Mouse (Mus musculus) heart, embryonic 14.5 days (tissue): ENCODE data around the gene Poc1b. TPM values are rescaled to one million over a fixed set of nuclear protein-coding genes. Genes with fewer than 3 reads are reported as not detected.

Experiments used
- ATAC-seq: fragments of 200-750 bp; cut with Nextera tagmentation; 2 replicates; pipeline ENCODE4 v1.8.0; 2017; ENCODE audit warnings: low read depth, moderate TSS enrichment; ENCODE audit not compliant: insufficient number of reproducible peaks, insufficient read depth, low FRiP score
- H3K27ac ChIP-seq, 2 experiments: fragments of 200-500 bp in 1 of 2; fragments of 300-500 bp in 1 of 2; sonication (generic) in 1 of 2; replicated peaks in 1 of 2; 2 replicates each; pipeline ENCODE4 v1.5.1; 2012 to 2014; ENCODE audit warnings: low read depth in 2 of 2, low read length in 2 of 2, control low read depth in 1 of 2, mild to moderate bottlenecking in 1 of 2, mixed read lengths in 1 of 2; ENCODE audit not compliant: control insufficient read depth in 1 of 2, insufficient read depth in 1 of 2
- H3K27me3 ChIP-seq: fragments of 300-500 bp; sonication (generic); 2 replicates; pipeline ENCODE4 v1.6.1; 2014; ENCODE audit warnings: mild to moderate bottlenecking, low read length, control low read depth; ENCODE audit not compliant: control insufficient read depth, insufficient read depth
- H3K36me3 ChIP-seq: fragments of 300-500 bp; sonication (generic); 2 replicates; pipeline ENCODE4 v1.6.1; 2014; ENCODE audit warnings: mild to moderate bottlenecking, control low read depth, low read length, mixed read lengths; ENCODE audit not compliant: control insufficient read depth, insufficient read depth
- H3K4me1 ChIP-seq, 2 experiments: fragments of 200-500 bp in 1 of 2; fragments of 300-500 bp in 1 of 2; sonication (generic) in 1 of 2; 2 replicates each; pipeline ENCODE4 v1.6.1; 2012 to 2014; ENCODE audit warnings: low read length in 2 of 2, control low read depth in 1 of 2, mixed read lengths in 1 of 2; ENCODE audit not compliant: control insufficient read depth in 2 of 2, insufficient read depth in 2 of 2
- H3K4me2 ChIP-seq: fragments of 300-500 bp; sonication (generic); 2 replicates; pipeline ENCODE4 v1.6.1; 2014; ENCODE audit warnings: mild to moderate bottlenecking, low read length
- H3K4me3 ChIP-seq, 2 experiments: fragments of 200-500 bp in 1 of 2; fragments of 300-500 bp in 1 of 2; sonication (generic) in 1 of 2; 2 replicates each; pipeline ENCODE4 v1.5.1; 2012 to 2014; ENCODE audit warnings: low read length in 2 of 2, mild to moderate bottlenecking in 2 of 2, control low read depth in 1 of 2, low read depth in 1 of 2, moderate library complexity in 1 of 2; ENCODE audit not compliant: control insufficient read depth in 1 of 2, insufficient read depth in 1 of 2
- H3K9ac ChIP-seq: fragments of 300-500 bp; sonication (generic); 2 replicates; pipeline ENCODE4 v1.6.1; 2014; ENCODE audit warnings: mild to moderate bottlenecking, low read length
- H3K9me3 ChIP-seq: fragments of 300-500 bp; sonication (generic); 2 replicates; pipeline ENCODE4 v1.6.1; 2016; ENCODE audit warnings: low read length, control low read depth; ENCODE audit not compliant: control insufficient read depth
- WGBS: fragments of 180-500 bp; shearing (Covaris S2); extraction: QIAGEN DNeasy Blood & Tissue Kit; methylation state at CpG from one replicate; pipeline ENCODE4 v1.1.7; 2014; 5-methylcytosine and 5-hydroxymethylcytosine counted together
- polyA plus RNA-seq: library from polyadenylated mRNA; unstranded; fragments of >200 nt; fragmentation: Nextera tagmentation; extraction: Ambion mirVana; gene quantifications from 2 replicates; pipeline ENCODE4 v1.2.1, GENCODE M21; 2014

The Poc1b gene
- polyA plus RNA-seq, 1 experiment from 2014 or later, result 11.7 TPM

DNA sequence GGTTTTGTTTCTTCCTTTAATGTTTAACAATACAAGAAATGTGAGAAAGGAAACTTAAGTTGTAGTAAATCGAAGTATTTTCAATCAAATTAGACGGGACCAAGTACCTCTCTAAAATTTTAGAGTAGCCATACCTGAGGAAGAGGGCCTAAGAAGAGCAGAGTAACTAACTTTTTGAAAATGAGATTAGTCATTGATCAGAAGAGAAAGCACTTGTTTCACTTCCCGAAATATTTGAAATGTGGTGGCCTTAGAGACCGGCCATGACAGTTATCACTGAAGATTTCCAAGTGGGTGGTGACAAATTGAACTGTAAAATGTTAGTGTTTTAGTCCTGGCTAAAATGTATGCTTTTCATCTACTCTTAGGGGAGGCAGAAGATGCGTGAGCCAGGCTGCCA is 96.3 kb downstream of the Poc1b start:
- peak overlapping the region in 1 of 2 experiments; percentile 36; a peak in 1 of 4 replicates for H3K4me3 ChIP-seq
- WGBS, result 38% methylated on average over 5 of the region's 5 CpGs
- peak overlapping the region; percentile 80 to 86; a peak in 3 of 4 replicates for H3K27ac ChIP-seq
- peak overlapping the region; percentile 62 for H3K4me2 ChIP-seq
- H3K9ac ChIP-seq, result peak overlapping the region; percentile 70; the same call in 1 of the 2 replicates
- no peak for ATAC-seq
- H3K4me1 ChIP-seq, result peaks cover 4 to 9% of the 10 kb centered on the region in 2 experiments; a peak in 3 of 4 replicates
- H3K27me3 ChIP-seq, result no peaks in the 10 kb centered on the region
- H3K9me3 ChIP-seq, result 0 out of 2 replicates have a peak, but pooled peaks cover 2% of the 10 kb centered on the region
- H3K36me3 ChIP-seq, result no peaks in the 10 kb centered on the region

- no peaks in the 10 kb centered on the region for H3K27me3 ChIP-seq
- H3K4me3 ChIP-seq, result peak overlapping the region; percentile 36 to 45
- peak overlapping the region; percentile 62 for H3K4me2 ChIP-seq
- ATAC-seq, result peak; percentile 73
- H3K9me3 ChIP-seq, result no peaks in the 10 kb centered on the region
- peak overlapping the region; percentile 70 for H3K9ac ChIP-seq
- no peaks in the 10 kb centered on the region for H3K36me3 ChIP-seq
- peak overlapping the region; percentile 80 to 86 for H3K27ac ChIP-seq
- H3K4me1 ChIP-seq, result peaks cover 4 to 9% of the 10 kb centered on the region in 2 experiments; a peak in 3 of 4 replicates
- 1% methylated on average over 29 of the region's 29 CpGs for WGBS
These were observed 97.0 kb downstream of the Poc1b start for GRCm38 (mm10) chr10:99203577-99204487.

DNA sequence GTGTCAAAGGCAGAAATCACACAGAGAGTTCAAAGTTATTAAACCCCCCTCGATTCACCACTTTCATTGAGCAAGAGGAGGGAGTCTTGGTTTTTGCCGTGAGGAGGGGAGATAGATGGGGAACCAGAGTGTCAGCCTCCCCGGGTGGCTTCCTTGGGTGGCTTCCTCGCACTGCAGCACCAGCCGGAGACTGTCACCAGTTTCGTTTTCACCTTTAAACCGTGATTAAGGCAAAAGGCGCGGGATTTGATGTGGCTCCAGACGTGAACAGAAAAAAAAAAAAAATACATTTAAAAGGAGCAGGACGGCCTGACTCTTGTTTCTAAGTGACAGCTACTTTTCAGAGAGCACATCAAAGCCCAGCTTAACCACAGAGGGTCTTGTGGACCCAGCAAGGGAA is 97.7 kb downstream of the Poc1b start:
- Histone ChIP-seq H3K27me3 (no peaks in the 10 kb centered on the region), H3K27ac (peak overlapping the region in 1 of 2 experiments; percentile 80; a peak in 2 of 4 replicates), H3K36me3 (no peaks in the 10 kb centered on the region), H3K9me3 (no peaks in the 10 kb centered on the region), H3K9ac (peak overlapping the region; percentile 70), H3K4me1 (peaks cover 4 to 9% of the 10 kb centered on the region in 2 experiments; a peak in 3 of 4 replicates), H3K4me3 (peak overlapping the region; percentile 36 to 44), H3K4me2 (peak overlapping the region; percentile 62)
- ATAC-seq, result no peak
- WGBS, result 4% methylated on average over 11 of the region's 11 CpGs

DNA sequence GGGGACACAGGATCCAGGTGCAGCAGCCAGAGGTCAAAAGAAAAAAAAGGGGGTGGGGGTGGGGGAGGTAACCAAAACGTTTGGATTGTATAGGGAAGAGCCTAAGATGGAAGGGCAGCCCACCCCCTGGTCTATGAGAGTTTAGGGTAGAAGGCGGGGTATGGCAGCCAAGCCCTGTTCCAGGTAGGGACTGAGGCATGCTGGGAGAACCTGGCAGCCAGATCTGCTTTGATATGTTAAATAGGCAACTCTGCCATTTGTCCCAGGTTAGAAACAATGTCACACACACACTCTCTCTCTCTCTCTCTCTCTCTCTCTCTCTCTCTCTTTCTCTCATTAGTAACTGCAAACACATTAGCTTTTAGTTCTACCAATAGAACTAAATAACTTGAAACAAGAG is 100.3 kb downstream of the Poc1b start:
- Histone ChIP-seq H3K9me3 (no peaks in the 10 kb centered on the region), H3K27me3 (no peaks in the 10 kb centered on the region), H3K4me3 (no peak overlapping the region), H3K27ac (no peak overlapping the region), H3K4me1 (peaks cover 4% of the 10 kb centered on the region in 2 experiments; a peak in 3 of 4 replicates), H3K9ac (no peak overlapping the region), H3K4me2 (no peak overlapping the region), H3K36me3 (no peaks in the 10 kb centered on the region)
- 52% methylated on average over 2 of the region's 2 CpGs for WGBS
- no peak for ATAC-seq

DNA sequence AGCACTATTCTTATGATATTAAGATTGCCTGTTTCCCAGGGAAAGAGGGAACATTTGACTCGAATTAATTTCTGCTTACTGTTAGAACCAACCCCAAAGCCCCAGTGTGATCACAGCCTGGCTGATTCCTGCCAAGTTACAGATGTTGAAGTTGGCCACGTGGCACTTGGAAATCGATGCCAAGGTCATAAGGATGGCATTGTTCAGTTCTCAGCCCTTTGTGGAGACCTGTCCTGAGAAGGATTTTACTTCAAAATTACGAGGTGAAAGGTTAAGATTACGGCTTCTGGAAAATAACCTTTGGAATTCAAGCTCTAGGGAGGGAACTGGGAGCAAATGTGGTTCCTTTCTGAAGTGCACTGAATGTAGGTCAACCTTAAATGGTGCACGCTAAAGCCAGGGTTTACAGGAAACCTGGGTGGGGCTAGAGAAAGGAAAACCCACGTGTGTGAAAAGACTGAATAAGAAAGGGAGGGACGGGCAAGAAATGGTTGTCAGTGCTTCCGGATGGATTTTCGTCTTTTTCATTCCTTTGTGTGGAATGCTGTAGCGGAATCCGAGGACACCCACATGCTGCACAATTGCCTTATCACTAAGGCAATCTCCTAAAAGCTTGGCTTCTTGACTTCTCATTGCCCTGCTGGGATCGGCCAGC is 102.4 kb downstream of the Poc1b start:
- Histone ChIP-seq H3K9ac (no peak overlapping the region), H3K9me3 (no peaks in the 10 kb centered on the region), H3K27me3 (no peaks in the 10 kb centered on the region), H3K4me2 (no peak overlapping the region), H3K4me1 (0 out of 4 replicates have a peak, but pooled peaks cover 0 to under 1% of the 10 kb centered on the region in 2 experiments), H3K4me3 (no peak overlapping the region), H3K27ac (no peak overlapping the region), H3K36me3 (no peaks in the 10 kb centered on the region)
- no peak for ATAC-seq
- WGBS, result 77% methylated on average over 13 of the region's 13 CpGs

DNA sequence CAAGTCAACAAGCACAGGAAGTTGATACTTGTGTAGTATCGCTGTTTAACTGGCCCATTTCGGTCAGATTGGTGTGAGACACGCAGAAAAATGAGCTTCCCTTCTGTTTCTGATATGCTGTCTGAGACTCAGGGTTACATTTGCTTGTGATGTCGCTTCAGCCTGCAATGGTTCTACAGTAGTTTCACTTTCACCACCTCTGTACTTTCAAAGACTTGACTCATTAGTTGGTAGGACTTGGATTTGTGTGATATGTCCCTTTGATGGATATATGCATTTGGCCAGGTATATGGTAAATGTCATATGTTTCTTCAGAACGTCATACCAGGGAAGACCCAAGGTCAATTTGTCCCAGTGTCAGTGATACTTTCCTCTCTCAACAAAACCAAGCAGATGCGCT is 104.2 kb downstream of the Poc1b start:
- ATAC-seq, result no peak
- Histone ChIP-seq H3K4me1 (0 out of 4 replicates have a peak, but pooled peaks cover 0 to 3% of the 10 kb centered on the region in 2 experiments), H3K9me3 (no peaks in the 10 kb centered on the region), H3K27me3 (no peaks in the 10 kb centered on the region), H3K9ac (no peak overlapping the region), H3K27ac (no peak overlapping the region), H3K36me3 (no peaks in the 10 kb centered on the region), H3K4me2 (no peak overlapping the region), H3K4me3 (no peak overlapping the region)
- WGBS, result 92% methylated on average over 6 of the region's 6 CpGs

- Histone ChIP-seq H3K27ac (no peak overlapping the region), H3K9me3 (no peaks in the 10 kb centered on the region), H3K36me3 (no peaks in the 10 kb centered on the region), H3K9ac (no peak overlapping the region), H3K4me1 (0 out of 4 replicates have a peak, but pooled peaks cover 0 to 3% of the 10 kb centered on the region in 2 experiments), H3K4me2 (no peak overlapping the region), H3K4me3 (no peak overlapping the region), H3K27me3 (no peaks in the 10 kb centered on the region)
- ATAC-seq, result no peak
- WGBS, result 87% methylated on average over 9 of the region's 9 CpGs
These were observed 104.8 kb downstream of the Poc1b start for GRCm38 (mm10) chr10:99211503-99212265.
